Mouse (Mus musculus) MEL (cell line): Measurements from ENCODE around the gene Ganc.

Source experiments
- BHLHE40 ChIP-seq: IDR thresholded peaks from 2 replicates; pipeline ENCODE4 v1.6.1; 2012; ENCODE audit warnings: low read depth, mild to moderate bottlenecking, inconsistent platforms, low read length, improper control_type of control experiment, borderline replicate concordance
- CHD1 ChIP-seq: IDR thresholded peaks from 2 replicates; pipeline ENCODE4 v1.6.1; 2012; ENCODE audit warnings: low read depth, mild to moderate bottlenecking, inconsistent platforms, low read length, improper control_type of control experiment
- CTCF ChIP-seq, 3 experiments: IDR thresholded peaks in 2 of 3; conservative IDR thresholded peaks in 1 of 3; 2 replicates each; pipeline ENCODE4 v1.5.1; 2011 to 2012; ENCODE audit warnings: low read length in 3 of 3, low read depth in 2 of 3, mild to moderate bottlenecking in 2 of 3, improper control_type of control experiment in 1 of 3, inconsistent platforms in 1 of 3, mixed read lengths in 1 of 3, moderate library complexity in 1 of 3; ENCODE audit not compliant: control insufficient read depth in 1 of 3, insufficient read depth in 1 of 3, poor library complexity in 1 of 3, severe bottlenecking in 1 of 3
- EP300 ChIP-seq, 2 experiments: IDR thresholded peaks; 2 replicates each; pipeline ENCODE4 v1.6.1; 2011; ENCODE audit warnings: improper control_type of control experiment in 2 of 2, low read length in 2 of 2, low read depth in 1 of 2, mild to moderate bottlenecking in 1 of 2
- MAFK ChIP-seq: IDR thresholded peaks from 2 replicates; pipeline ENCODE4 v1.6.1; 2011; ENCODE audit warnings: low read depth, mild to moderate bottlenecking, low read length, improper control_type of control experiment, borderline replicate concordance
- MAZ ChIP-seq: IDR thresholded peaks from 2 replicates; pipeline ENCODE4 v1.6.1; 2012; ENCODE audit warnings: low read depth, mild to moderate bottlenecking, inconsistent platforms, low read length, improper control_type of control experiment
- MXI1 ChIP-seq: IDR thresholded peaks from 2 replicates; pipeline ENCODE4 v1.6.1; 2011; ENCODE audit warnings: mild to moderate bottlenecking, low read depth, low read length, improper control_type of control experiment
- NELFE ChIP-seq: IDR thresholded peaks from 2 replicates; pipeline ENCODE4 v1.6.1; 2011; ENCODE audit warnings: low read depth, low read length, improper control_type of control experiment
- POLR2A ChIP-seq, 2 experiments: IDR thresholded peaks; 2 replicates each; pipeline ENCODE4 v1.6.1; 2011 to 2012; ENCODE audit warnings: low read length in 2 of 2, mild to moderate bottlenecking in 2 of 2, control low read depth in 1 of 2, improper control_type of control experiment in 1 of 2, low read depth in 1 of 2, moderate library complexity in 1 of 2; ENCODE audit not compliant: control insufficient read depth in 1 of 2, insufficient read depth in 1 of 2, poor library complexity in 1 of 2
- POLR2AphosphoS5 ChIP-seq: IDR thresholded peaks from 2 replicates; pipeline ENCODE4 v1.6.1; 2012; ENCODE audit warnings: low read depth, borderline replicate concordance, mild to moderate bottlenecking, inconsistent platforms, low read length, moderate library complexity, mixed read lengths
- TAL1 ChIP-seq: IDR thresholded peaks from 2 replicates; pipeline ENCODE4 v1.6.1; 2012; ENCODE audit warnings: mild to moderate bottlenecking, inconsistent platforms, low read length, moderate library complexity, mixed read lengths
- USF1 ChIP-seq: IDR thresholded peaks from 2 replicates; pipeline ENCODE4 v1.6.1; 2014; ENCODE audit warnings: low read depth, mild to moderate bottlenecking, inconsistent platforms, low read length, improper control_type of control experiment, moderate library complexity
- ZC3H11A ChIP-seq: IDR thresholded peaks from 2 replicates; pipeline ENCODE4 v1.6.1; 2012; ENCODE audit warnings: low read depth, mild to moderate bottlenecking, inconsistent platforms, low read length, improper control_type of control experiment

GRCm38 (mm10) chr2:120424386-120424785, 20.7 kb downstream of the Ganc start:
- TF ChIP-seq MXI1 (no peak), USF1 (no peak), MAFK (no peak), CTCF (IDR thresholded peaks at IDR 0.05 in 2 of 3, conservative IDR thresholded peaks at IDR 0.05 in 1 of 3; ENCODE audit: control insufficient read depth in 1 of 3, insufficient read depth in 1 of 3, low read depth in 2 of 3, low read length in 3 of 3, poor library complexity in 1 of 3, severe bottlenecking in 1 of 3) (no peak), POLR2AphosphoS5 (no peak), NELFE (no peak), BHLHE40 (no peak), POLR2A (IDR thresholded peaks at IDR 0.05; ENCODE audit: control insufficient read depth in 1 of 2, insufficient read depth in 1 of 2, low read depth in 1 of 2, low read length in 2 of 2, poor library complexity in 1 of 2) (no peak), EP300 (IDR thresholded peaks at IDR 0.05; ENCODE audit: low read depth in 1 of 2, low read length in 2 of 2) (no peak), ZC3H11A (no peak), CHD1 (no peak), TAL1 (no peak), MAZ (no peak)
